ENCODE assay signal across 19 mouse cellular contexts in the genomic region with DNA sequence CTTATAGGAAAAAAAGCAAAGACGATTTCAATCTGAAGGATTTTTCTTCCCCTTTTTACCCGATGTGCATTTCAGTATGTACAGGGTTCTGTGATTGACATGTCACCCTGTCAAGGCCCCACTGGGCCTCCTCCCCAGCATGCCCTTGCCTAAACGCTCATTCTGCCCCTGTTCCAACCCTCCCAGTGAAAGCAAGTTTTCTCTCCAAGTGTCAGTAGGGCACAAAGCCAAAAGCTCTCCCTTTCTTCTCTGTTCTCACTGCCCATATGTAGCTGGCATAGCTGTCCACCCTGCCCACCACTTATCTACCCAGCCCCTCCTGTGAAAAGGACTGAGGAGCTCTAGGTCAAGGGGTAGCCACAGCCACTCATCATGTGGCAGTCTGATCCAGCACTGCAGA. TPM values are rescaled to one million over a fixed set of nuclear protein-coding genes. Genes with fewer than 3 reads are reported as not detected.
DNase-seq lines count a peak whose midpoint lies in the region; ATAC-seq and TF ChIP-seq lines count a peak whose summit lies in the region.
"Had no signal": no experiment of that assay in that cellular context is flagged by ENCODE, and none has a peak within 500 bp of the region (broad histone marks: within the 10 kb centered on the region; RNA-seq: fewer than 3 reads in every experiment).

No protein-coding gene starts in this region.

- WGBS in forebrain, postnatal 0 days = 23% methylated on average over 3 of the region's 3 CpGs
- WGBS in forebrain, embryonic 12.5 days = 40% methylated on average over 3 of the region's 3 CpGs
- 61% methylated on average over 3 of the region's 3 CpGs for WGBS in midbrain, embryonic 10.5 days
- 53% methylated on average over 3 of the region's 3 CpGs for WGBS in midbrain, embryonic 11.5 days
- WGBS in hindbrain, embryonic 13.5 days = 43% methylated on average over 3 of the region's 3 CpGs
- 60% methylated on average over 3 of the region's 3 CpGs for WGBS in neural tube, embryonic 14.5 days

- H3K36me3 ChIP-seq in forebrain, postnatal 0 days (ENCODE audit: insufficient read depth) = no peaks in the 10 kb centered on the region
- H3K36me3 ChIP-seq in forebrain, embryonic 12.5 days (replicated peaks) = no peaks in the 10 kb centered on the region
- H3K36me3 ChIP-seq in midbrain, embryonic 10.5 days = no peaks in the 10 kb centered on the region
- H3K36me3 ChIP-seq in midbrain, embryonic 11.5 days (ENCODE audit: control insufficient read depth, insufficient read depth, low read length) = no peaks in the 10 kb centered on the region
- no peaks in the 10 kb centered on the region for H3K36me3 ChIP-seq in hindbrain, embryonic 13.5 days
- H3K36me3 ChIP-seq in neural tube, embryonic 14.5 days (ENCODE audit: control insufficient read depth, insufficient read depth, low read length) = no peaks in the 10 kb centered on the region
- H3K36me3 ChIP-seq: neural tube, embryonic 12.5 days had no signal

- H3K4me1 ChIP-seq in forebrain, postnatal 0 days (ENCODE audit: insufficient read depth) = peaks cover 9% of the 10 kb centered on the region; the same call in 1 of the 2 replicates
- peaks cover 62% of the 10 kb centered on the region for H3K4me1 ChIP-seq in forebrain, embryonic 12.5 days
- H3K4me1 ChIP-seq in midbrain, embryonic 10.5 days = peaks cover 60% of the 10 kb centered on the region
- peaks cover 29% of the 10 kb centered on the region for H3K4me1 ChIP-seq in midbrain, embryonic 11.5 days (ENCODE audit: control insufficient read depth, insufficient read depth, low read length)
- peaks cover 76% of the 10 kb centered on the region for H3K4me1 ChIP-seq in hindbrain, embryonic 13.5 days (replicated peaks)
- H3K4me1 ChIP-seq in neural tube, embryonic 14.5 days (ENCODE audit: control insufficient read depth, insufficient read depth, low read length) = peaks cover 34% of the 10 kb centered on the region

- H3K9me3 ChIP-seq in forebrain, postnatal 0 days (ENCODE audit: low read length) = no peaks in the 10 kb centered on the region
- H3K9me3 ChIP-seq in forebrain, embryonic 12.5 days = no peaks in the 10 kb centered on the region
- H3K9me3 ChIP-seq in midbrain, embryonic 10.5 days (replicated peaks) = no peaks in the 10 kb centered on the region
- H3K9me3 ChIP-seq in midbrain, embryonic 11.5 days (ENCODE audit: control insufficient read depth, low read length) = no peaks in the 10 kb centered on the region
- no peaks in the 10 kb centered on the region for H3K9me3 ChIP-seq in hindbrain, embryonic 13.5 days
- H3K9me3 ChIP-seq in neural tube, embryonic 14.5 days (ENCODE audit: control insufficient read depth, low read length) = no peaks in the 10 kb centered on the region
- H3K9me3 ChIP-seq: neural tube, embryonic 12.5 days had no signal

- 0 out of 2 replicates have a peak, but pooled peaks have one; percentile 40 for ATAC-seq in forebrain, postnatal 0 days
- ATAC-seq in forebrain, embryonic 12.5 days (ENCODE audit: low FRiP score) = no peak
- ATAC-seq in midbrain, embryonic 11.5 days (ENCODE audit: low FRiP score) = no peak
- peak; percentile 41; the same call in 1 of the 2 replicates for ATAC-seq in hindbrain, embryonic 13.5 days (ENCODE audit: low FRiP score)
- peak; percentile 16; the same call in 1 of the 2 replicates for ATAC-seq in neural tube, embryonic 14.5 days (ENCODE audit: low read depth)
- ATAC-seq: activated CD4-positive, CD25-positive, alpha-beta regulatory T cell, adult 4 months; liver, postnatal 0 days had no signal

- H3K27me3 ChIP-seq in forebrain, postnatal 0 days (ENCODE audit: insufficient read depth, low read length) = no peaks in the 10 kb centered on the region
- peaks cover 22% of the 10 kb centered on the region for H3K27me3 ChIP-seq in forebrain, embryonic 12.5 days
- no peaks in the 10 kb centered on the region for H3K27me3 ChIP-seq in midbrain, embryonic 10.5 days (ENCODE audit: low read depth, poor library complexity, severe bottlenecking)
- H3K27me3 ChIP-seq in midbrain, embryonic 11.5 days (ENCODE audit: control insufficient read depth, insufficient read depth, low read length) = no peaks in the 10 kb centered on the region
- H3K27me3 ChIP-seq in hindbrain, embryonic 13.5 days = no peaks in the 10 kb centered on the region
- no peaks in the 10 kb centered on the region for H3K27me3 ChIP-seq in neural tube, embryonic 14.5 days (ENCODE audit: control insufficient read depth, insufficient read depth, low read length)
- H3K27me3 ChIP-seq: neural tube, embryonic 12.5 days had no signal

- H3K4me3 ChIP-seq in forebrain, postnatal 0 days (ENCODE audit: low read depth, low read length) = no peak overlapping the region
- H3K4me3 ChIP-seq in forebrain, embryonic 12.5 days (replicated peaks) = no peak overlapping the region
- no peak overlapping the region for H3K4me3 ChIP-seq in midbrain, embryonic 10.5 days
- H3K4me3 ChIP-seq in midbrain, embryonic 11.5 days (ENCODE audit: low read depth, low read length) = no peak overlapping the region
- H3K4me3 ChIP-seq in hindbrain, embryonic 13.5 days = no peak overlapping the region
- H3K4me3 ChIP-seq in neural tube, embryonic 14.5 days (ENCODE audit: low read depth, low read length) = no peak overlapping the region
- H3K4me3 ChIP-seq: neural tube, embryonic 12.5 days had no signal

- DNase-seq in forebrain, postnatal 0 days = no peak
- no peak for DNase-seq in midbrain, embryonic 10.5 days (ENCODE audit: low spot score)
- no peak for DNase-seq in midbrain, embryonic 11.5 days (ENCODE audit: low spot score, missing footprints)
- no peak for DNase-seq in ovary, adult 18-20 months (ENCODE audit: low spot score)
- no peak for DNase-seq in c-Kit-positive CD71-positive TER-119-positive erythroid progenitor cells, embryonic 14.5 days (ENCODE audit: low spot score)
- DNase-seq: cerebellum, adult 9-11 months; gastrocnemius, postnatal 25 days; heart, postnatal 4 days; kidney, adult 2 months; kidney, postnatal 36 days; liver; liver, postnatal 0 days; lung, postnatal 4 days; thymus, postnatal 36 days had no signal

- H3K4me2 ChIP-seq in forebrain, postnatal 0 days (ENCODE audit: low read depth) = no peak overlapping the region
- no peak overlapping the region for H3K4me2 ChIP-seq in forebrain, embryonic 12.5 days
- H3K4me2 ChIP-seq in midbrain, embryonic 11.5 days = no peak overlapping the region
- no peak overlapping the region for H3K4me2 ChIP-seq in hindbrain, embryonic 13.5 days
- no peak overlapping the region for H3K4me2 ChIP-seq in neural tube, embryonic 14.5 days (ENCODE audit: low read depth, low read length)
- H3K4me2 ChIP-seq: neural tube, embryonic 12.5 days had no signal

- TF ChIP-seq CTCF in forebrain, postnatal 0 days (IDR thresholded peaks at IDR 0.05; ENCODE audit: low read depth) = no peak

- no peak overlapping the region for H3K27ac ChIP-seq in forebrain, postnatal 0 days (ENCODE audit: low read depth, low read length)
- H3K27ac ChIP-seq in forebrain, embryonic 12.5 days = no peak overlapping the region
- 0 out of 2 replicates have a peak overlapping the region, but pooled peaks have one; percentile 19 for H3K27ac ChIP-seq in midbrain, embryonic 10.5 days (replicated peaks)
- H3K27ac ChIP-seq in midbrain, embryonic 11.5 days (ENCODE audit: low read depth, low read length) = no peak overlapping the region
- peak overlapping the region; percentile 60 for H3K27ac ChIP-seq in hindbrain, embryonic 13.5 days
- peak overlapping the region; percentile 63 for H3K27ac ChIP-seq in neural tube, embryonic 14.5 days (ENCODE audit: low read depth, low read length)
- H3K27ac ChIP-seq: neural tube, embryonic 12.5 days had no signal

- no peak overlapping the region for H3K9ac ChIP-seq in forebrain, postnatal 0 days
- H3K9ac ChIP-seq in forebrain, embryonic 12.5 days = no peak overlapping the region
- H3K9ac ChIP-seq in midbrain, embryonic 11.5 days (ENCODE audit: low read length) = no peak overlapping the region
- no peak overlapping the region for H3K9ac ChIP-seq in hindbrain, embryonic 13.5 days
- H3K9ac ChIP-seq in neural tube, embryonic 14.5 days (replicated peaks; ENCODE audit: low read depth, low read length) = 0 out of 2 replicates have a peak overlapping the region, but pooled peaks have one; percentile 17
- H3K9ac ChIP-seq: liver, postnatal 0 days; neural tube, embryonic 12.5 days had no signal

RNA-seq across cellular contexts. Expression of gene Lrrc4, which starts 17.8 kb away (rescaled TPM):
- 32.9 and 37.1 TPM in 2 replicates for total RNA-seq in forebrain, postnatal 0 days (2014; rRNA removed)
- 4.0 and 5.4 TPM in 2 replicates for polyA plus RNA-seq in forebrain, postnatal 0 days (2015; fragmentation: Nextera tagmentation; extraction: Ambion mirVana)
- polyA plus RNA-seq in forebrain, embryonic 12.5 days (2016; fragmentation: Nextera tagmentation; extraction: Ambion mirVana) = 3.0 and 3.1 TPM in 2 replicates
- polyA plus RNA-seq in midbrain, embryonic 10.5 days (2016; fragmentation: Nextera tagmentation; extraction: Ambion mirVana) = 1.5 and 2.3 TPM in 2 replicates
- polyA plus RNA-seq in midbrain, embryonic 11.5 days (2014; fragmentation: Nextera tagmentation; extraction: Ambion mirVana) = 2.2 and 2.7 TPM in 2 replicates
- 5.6 and 6.4 TPM in 2 replicates for polyA plus RNA-seq in hindbrain, embryonic 13.5 days (2015; fragmentation: Nextera tagmentation; extraction: Ambion mirVana)
- 9.7 and 11.5 TPM in 2 replicates for polyA plus RNA-seq in neural tube, embryonic 14.5 days (2014; fragmentation: Nextera tagmentation; extraction: Ambion mirVana)

Comparison
In these comparisons a context has a peak if more than half of its experiments do, and no peak if none do; other contexts are left out.
1. ATAC-seq: peak in forebrain, postnatal 0 days (single experiment), hindbrain, embryonic 13.5 days (single experiment) and neural tube, embryonic 14.5 days (single experiment); none in forebrain, embryonic 12.5 days (single experiment) and midbrain, embryonic 11.5 days (single experiment).
2. H3K27ac ChIP-seq: peak in midbrain, embryonic 10.5 days (single experiment), hindbrain, embryonic 13.5 days (single experiment) and neural tube, embryonic 14.5 days (single experiment); none in forebrain, postnatal 0 days (single experiment), forebrain, embryonic 12.5 days (single experiment) and midbrain, embryonic 11.5 days (single experiment).